Mouse (Mus musculus) embryonic stem cell, embryonic (primary cell): ENCODE measurements around the gene Ppfia3.

Experiments
- CTCF ChIA-PET, 4 experiments: fragments of 300-600 bp in 2 of 4; fragments of 350-600 bp in 2 of 4; sonication (Branson Sonifier 250); formaldehyde crosslinking; loops; one replicate each; lab custom pipeline; 2022; ENCODE audit warnings: inconsistent platforms in 2 of 4; lab: Charles Lee
- POLR2A ChIA-PET, 4 experiments: fragments of 300-600 bp in 2 of 4; fragments of 350-600 bp in 2 of 4; sonication (Branson Sonifier 250); formaldehyde crosslinking; loops; one replicate each; lab custom pipeline; 2022; ENCODE audit warnings: antibody characterized with exemption in 4 of 4, inconsistent platforms in 1 of 4; lab: Charles Lee

The Ppfia3 gene

DNA sequence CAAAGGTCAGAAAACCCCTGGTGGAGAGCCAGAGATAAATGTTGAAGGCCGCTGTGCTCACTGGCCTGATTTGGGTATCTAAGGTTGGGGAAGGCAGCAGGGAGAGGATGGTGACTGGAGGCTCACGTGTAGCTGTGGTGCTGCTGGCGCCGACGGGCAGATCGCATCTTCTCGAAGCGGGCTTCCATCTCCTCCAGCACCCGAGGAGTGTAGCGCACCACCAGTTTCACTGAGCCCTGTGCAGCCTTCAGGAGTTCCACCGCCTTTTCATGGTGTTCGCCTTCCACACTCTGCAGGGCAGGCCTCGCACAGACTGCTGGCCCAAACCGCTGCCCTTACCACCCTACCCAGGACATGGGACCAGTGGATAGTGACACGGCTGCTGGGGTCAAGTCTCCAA, 1.4 kb upstream of the Ppfia3 start:
- ChIA-PET CTCF (interaction anchor here in 2 of 4 experiments (0.6 to 6.9 kb wide), 11 partner anchors 15 to 300 kb away, joined by 3 to 79 read pairs (median 5); partner anchors contain the start of gene Snrnp70 (in 1 of the 2)), POLR2A (interaction anchor here (0.5 to 51.5 kb wide), 42 partner anchors 8 to 353 kb away, joined by 3 to 1478 read pairs (median 6); partner anchors contain the start of genes Snrnp70 (in 3 of the 4), Gys1 (in 2 of the 4), Slc6a21 (in 2 of the 4) and Aldh16a1 (in 1 of the 4))

DNA sequence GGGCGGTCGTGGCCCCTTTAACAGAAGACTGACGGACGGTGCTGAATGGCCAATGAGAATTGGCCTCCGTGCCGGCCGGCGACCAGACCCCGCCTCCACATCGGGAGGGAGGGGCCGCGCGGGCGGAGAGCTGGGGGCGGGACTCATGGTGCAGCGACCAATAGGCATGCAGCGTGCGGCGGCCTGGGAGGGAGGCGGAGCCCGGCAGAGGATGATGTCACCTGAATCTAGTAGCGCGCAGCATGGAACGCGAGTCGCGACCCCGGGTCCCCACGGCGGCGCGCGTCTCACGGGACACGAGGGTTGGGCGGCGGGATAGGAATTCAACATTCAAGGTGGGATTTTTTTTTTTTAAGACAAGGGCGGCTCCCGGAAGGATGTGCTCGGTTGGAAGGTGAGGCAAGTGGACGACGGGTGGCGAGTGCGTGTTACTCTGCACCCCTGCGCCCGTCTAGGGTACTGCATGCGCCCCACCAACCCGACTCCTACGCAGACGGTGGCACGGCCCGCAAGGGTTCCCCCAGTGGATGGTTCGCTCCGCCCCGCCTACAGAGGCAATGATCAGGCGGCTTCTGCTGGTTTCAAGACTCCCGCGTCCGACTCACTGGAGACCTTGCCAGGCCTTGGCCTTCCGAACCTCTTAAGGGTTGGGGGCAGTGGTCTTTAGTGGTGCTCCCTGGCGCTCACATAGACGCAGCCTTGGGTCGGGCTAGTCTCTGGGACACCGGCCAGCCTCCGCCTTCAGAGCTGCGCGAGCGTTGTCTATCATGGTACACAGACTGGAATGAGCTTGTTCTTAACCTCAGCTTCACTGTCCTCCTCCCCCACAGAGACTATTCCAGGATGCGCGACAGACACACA, 431 bp upstream of the Ppfia3 start:
- POLR2A ChIA-PET, result interaction anchor here (0.6 to 51.5 kb wide), 105 partner anchors 7 to 1153 kb away, joined by 3 to 1478 read pairs (median 4); partner anchors contain the start of genes Snrnp70 (in 4 of the 4), Ftl1 (in 3 of the 4), Aldh16a1 (in 2 of the 4) and Fam83e (in 2 of the 4)
- CTCF ChIA-PET, result interaction anchor here in 3 of 4 experiments (0.5 to 6.9 kb wide), 36 partner anchors 12 to 653 kb away, joined by 3 to 79 read pairs (median 4); partner anchors contain the start of genes Aldh16a1 (in 1 of the 3), Gys1 (in 1 of the 3), Kcna7 (in 1 of the 3) and Ntf5 (in 1 of the 3)

DNA sequence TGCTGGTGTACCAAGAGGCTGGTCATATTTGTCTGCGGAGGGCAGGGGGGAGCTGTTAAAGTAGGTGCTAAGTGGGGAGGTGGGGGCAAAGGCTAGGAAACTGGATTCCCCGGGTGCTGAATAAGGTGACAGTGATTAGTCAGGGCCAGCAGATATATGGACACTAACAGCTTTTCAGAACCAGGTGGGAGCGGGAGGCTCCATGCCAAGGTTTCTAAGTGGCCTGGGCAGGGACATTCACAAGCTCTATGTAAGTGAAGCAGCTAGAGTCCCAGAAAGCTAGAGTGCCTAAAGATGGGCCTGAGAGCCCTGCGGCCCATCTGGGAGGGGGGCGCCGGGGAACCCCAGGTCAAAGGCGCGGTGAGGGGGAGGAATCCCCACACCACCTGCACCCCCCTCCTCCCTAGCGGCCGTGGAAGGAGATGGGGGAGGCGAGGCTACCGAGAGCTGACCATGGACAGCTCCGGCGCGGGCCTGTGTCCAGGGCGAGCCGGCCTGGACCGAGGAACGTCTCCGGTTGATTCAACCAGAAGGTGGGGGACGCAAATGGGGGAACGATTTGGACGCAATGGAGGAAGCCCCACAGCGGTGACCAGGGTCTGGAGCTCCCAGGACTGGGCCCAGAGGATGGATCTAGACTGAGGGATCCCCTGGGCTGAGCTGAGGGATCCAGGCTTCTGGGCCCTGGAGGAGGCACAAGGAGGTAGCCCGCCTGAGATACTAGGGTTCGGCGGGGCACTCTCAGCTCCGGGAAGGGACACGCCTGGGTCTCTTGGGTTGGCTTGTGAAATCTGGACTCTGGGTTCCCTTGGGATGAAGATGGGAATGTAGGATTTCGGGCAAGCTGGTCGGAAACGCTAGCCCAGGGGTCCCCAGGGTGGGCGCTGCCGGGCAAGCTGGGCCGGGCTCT, 822 bp downstream of the Ppfia3 start:
- POLR2A ChIA-PET, result interaction anchor here (0.5 to 51.5 kb wide), 83 partner anchors 10 to 414 kb away, joined by 3 to 1478 read pairs (median 5); partner anchors contain the start of genes Ftl1 (in 3 of the 4), Snrnp70 (in 3 of the 4), Kcna7 (in 2 of the 4) and Plekha4 (in 2 of the 4)
- CTCF ChIA-PET, result interaction anchor here (0.5 to 6.9 kb wide), 22 partner anchors 11 to 435 kb away, joined by 3 to 79 read pairs (median 5); partner anchors contain the start of genes Gys1 (in 1 of the 4) and Kcna7 (in 1 of the 4)

DNA sequence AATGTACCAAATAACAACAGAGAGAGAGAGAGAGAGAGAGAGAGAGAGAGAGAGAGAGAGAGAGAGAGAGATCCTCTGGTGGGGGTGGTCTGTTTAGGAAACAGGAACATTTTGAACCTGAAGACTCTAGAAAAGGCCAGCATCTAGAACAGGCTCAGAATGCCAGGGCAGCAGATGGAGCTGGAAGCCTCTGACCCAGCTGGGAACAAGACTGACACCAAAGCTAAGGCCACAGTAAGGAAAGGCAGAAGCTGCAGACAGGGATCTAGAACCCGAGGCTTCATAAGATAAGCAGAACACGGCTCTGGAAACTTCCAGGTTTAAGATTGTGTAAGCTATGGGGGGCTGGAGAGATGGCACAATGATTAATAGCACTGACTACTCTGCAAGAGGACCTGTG, 2.8 kb downstream of the Ppfia3 start:
- ChIA-PET POLR2A (interaction anchor here in 2 of 4 experiments (0.7 to 51.5 kb wide), 6 partner anchors 9 to 66 kb away, joined by 3 to 1478 read pairs (median 41); partner anchors contain the start of genes Kcna7 (in 1 of the 2) and Snrnp70 (in 1 of the 2)), CTCF (interaction anchor here in 1 of 4 experiments (0.7 kb wide), 1 partner anchor 679 kb away, joined by 7 read pairs; no protein-coding TSS in a partner anchor)

DNA sequence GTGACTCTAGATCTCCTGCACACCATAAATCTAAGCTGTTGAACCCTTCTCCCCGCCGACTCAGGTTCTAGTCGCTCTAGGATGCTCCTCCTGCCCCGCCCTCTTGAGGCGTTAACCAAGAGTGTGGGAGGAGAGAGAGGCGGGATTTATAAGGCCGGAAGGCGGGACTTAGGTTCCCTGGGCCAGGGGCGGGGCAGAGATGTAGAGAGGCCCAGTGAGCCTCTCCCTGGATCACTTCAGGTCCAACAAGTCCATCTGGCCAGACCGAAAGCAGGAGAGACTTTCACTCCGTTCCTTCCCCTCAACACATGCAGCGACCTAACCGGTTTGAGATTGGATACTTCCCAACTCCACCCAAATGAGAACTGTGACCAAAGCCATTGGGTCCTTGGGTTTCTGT, 4.0 kb downstream of the Ppfia3 start:
- POLR2A ChIA-PET, result interaction anchor here in 3 of 4 experiments (0.6 to 51.5 kb wide), 23 partner anchors 10 to 335 kb away, joined by 3 to 1478 read pairs (median 6); partner anchors contain the start of genes Snrnp70 (in 2 of the 3), Aldh16a1 (in 1 of the 3), Ftl1 (in 1 of the 3) and Gys1 (in 1 of the 3)

DNA sequence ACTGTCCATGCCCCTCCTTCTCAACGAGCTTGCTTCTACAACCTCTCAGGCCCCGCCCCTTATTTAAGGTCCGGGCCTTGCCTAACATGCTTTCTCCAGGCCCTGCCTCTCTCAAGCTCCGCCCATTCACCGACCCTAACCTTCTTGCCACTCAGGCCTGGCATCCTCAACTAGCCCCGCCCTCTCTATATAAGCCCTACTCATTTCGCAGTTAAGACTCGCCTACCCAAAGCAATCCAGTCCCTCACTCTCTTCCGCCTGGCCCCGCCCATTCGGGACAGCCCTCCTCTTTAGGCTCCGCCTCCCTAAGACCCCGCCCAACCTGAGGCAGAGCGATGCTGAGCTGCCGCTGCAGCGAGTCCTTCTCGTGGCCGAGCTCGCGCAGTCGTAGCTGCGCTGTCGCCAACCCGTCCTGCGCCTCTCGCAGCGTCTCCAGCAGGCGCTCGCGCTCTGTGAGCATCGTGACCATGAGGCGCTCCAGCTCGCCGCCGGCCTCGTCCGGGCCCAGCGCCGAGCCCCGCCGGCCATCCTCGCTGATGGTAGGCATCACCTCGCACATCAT, 5.5 kb downstream of the Ppfia3 start:
- POLR2A ChIA-PET, result interaction anchor here (0.5 to 51.5 kb wide), 94 partner anchors 8 to 546 kb away, joined by 3 to 1478 read pairs (median 4); partner anchors contain the start of genes Ftl1 (in 3 of the 4), Gys1 (in 3 of the 4), Snrnp70 (in 3 of the 4) and Kcna7 (in 2 of the 4)
- CTCF ChIA-PET, result interaction anchor here (0.6 to 13.0 kb wide), 33 partner anchors 8 to 1205 kb away, joined by 3 to 200 read pairs (median 5); partner anchors contain the start of genes Kcna7 (in 2 of the 4), Aldh16a1 (in 1 of the 4), Gys1 (in 1 of the 4) and Ntf5 (in 1 of the 4)

More for the DNA sequence above, 4.0 kb downstream of the Ppfia3 start:
- CTCF ChIA-PET, result interaction anchor here in 3 of 4 experiments (0.5 to 13.0 kb wide), 7 partner anchors 12 to 381 kb away, joined by 3 to 200 read pairs (median 4); partner anchors contain the start of gene Kcna7 (in 1 of the 3)

DNA sequence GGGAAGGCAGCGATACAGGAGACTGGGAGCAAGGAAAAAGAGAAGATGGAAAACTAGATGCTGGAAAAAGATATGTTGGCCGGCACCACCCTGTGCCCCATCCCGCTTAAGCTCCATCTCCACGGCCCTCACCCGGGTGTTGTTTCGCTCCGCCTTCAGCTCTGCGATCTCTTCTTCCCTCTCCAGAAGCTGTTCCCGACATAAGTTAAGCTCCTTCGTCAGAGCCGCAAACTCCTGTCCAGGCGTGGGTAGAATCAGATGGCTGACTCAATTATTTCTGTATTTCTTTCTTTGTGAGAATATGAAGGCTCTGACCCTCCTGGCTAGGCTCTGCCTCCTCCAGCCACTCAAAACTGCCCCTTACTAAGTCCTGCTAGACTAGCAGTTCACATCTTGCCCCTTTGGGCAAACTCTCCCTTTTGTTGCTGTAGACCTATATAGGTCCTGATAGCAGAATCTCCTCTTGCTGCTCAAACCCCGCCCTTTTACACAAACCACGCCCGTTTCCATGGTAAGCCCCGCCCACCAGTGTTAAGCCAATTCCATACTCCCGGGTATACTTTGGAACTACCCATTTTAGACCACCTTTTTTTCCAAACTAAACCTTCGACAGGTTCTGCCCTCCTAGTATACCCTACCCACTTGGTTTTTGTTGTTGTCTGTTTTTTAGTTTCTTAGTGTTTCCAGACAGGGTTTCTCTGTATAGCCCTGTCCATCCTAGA, 6.3 kb downstream of the Ppfia3 start:
- ChIA-PET CTCF (interaction anchor here (0.6 to 13.0 kb wide), 27 partner anchors 8 to 1205 kb away, joined by 3 to 200 read pairs (median 5); partner anchors contain the start of genes Gys1 (in 1 of the 4), Kcna7 (in 1 of the 4), Ntf5 (in 1 of the 4) and Ruvbl2 (in 1 of the 4)), POLR2A (interaction anchor here (0.5 to 51.5 kb wide), 86 partner anchors 8 to 545 kb away, joined by 3 to 1478 read pairs (median 5); partner anchors contain the start of genes Gys1 (in 3 of the 4), Snrnp70 (in 3 of the 4), Ftl1 (in 2 of the 4) and Kcna7 (in 2 of the 4))

DNA sequence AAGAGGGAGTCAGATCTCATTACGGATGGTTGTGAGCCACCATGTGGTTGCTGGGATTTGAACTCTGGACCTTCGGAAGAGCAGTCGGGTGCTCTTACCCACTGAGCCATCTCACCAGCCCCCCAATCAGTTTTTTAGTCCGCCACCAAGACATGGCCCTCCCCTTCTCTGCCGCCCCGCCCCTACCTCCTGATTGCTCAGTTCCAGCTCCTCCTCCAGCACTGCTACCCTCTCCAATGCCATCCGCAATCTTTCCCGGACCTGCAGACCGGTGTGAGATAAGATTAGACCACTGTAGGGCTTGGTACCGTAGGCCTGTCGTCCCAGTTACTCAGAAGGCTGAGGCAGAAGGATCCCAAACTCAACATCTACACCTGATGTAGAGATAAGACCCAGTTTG, 7.7 kb downstream of the Ppfia3 start:
- CTCF ChIA-PET, result interaction anchor here in 3 of 4 experiments (0.6 to 13.0 kb wide), 11 partner anchors 17 to 324 kb away, joined by 3 to 200 read pairs (median 5); partner anchors contain the start of gene Kcna7 (in 1 of the 3)

DNA sequence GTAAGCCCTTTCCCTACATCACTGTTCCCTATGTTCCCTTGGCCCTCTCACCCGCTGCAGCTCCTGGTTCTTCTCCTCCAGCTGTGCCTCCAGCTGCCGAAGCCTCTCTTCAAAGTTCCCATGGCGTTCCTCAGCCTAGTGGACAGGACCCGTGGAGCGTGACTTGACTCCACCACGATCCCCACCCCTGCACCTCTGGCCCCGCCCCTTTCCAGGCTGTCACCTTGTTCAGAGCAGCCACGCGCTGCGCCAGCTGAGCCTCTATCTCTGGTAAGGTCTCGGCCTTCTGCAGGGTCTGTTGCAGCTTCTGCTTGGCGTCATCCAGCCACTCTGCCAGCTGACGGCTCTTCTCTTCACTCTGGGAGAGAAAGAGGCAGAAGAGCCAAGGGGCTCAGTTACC, 10.7 kb downstream of the Ppfia3 start:
- POLR2A ChIA-PET, result interaction anchor here in 3 of 4 experiments (0.9 to 51.5 kb wide), 18 partner anchors 9 to 231 kb away, joined by 3 to 1478 read pairs (median 8); partner anchors contain the start of genes Ppfia3 (in 3 of the 3), Kcna7 (in 2 of the 3), Snrnp70 (in 2 of the 3) and Rps11 (in 1 of the 3)
- CTCF ChIA-PET, result interaction anchor here (0.6 to 13.0 kb wide), 8 partner anchors 10 to 125 kb away, joined by 3 to 200 read pairs (median 6); partner anchors contain the start of gene Ppfia3 (in 1 of the 4)

More for the DNA sequence above, 7.7 kb downstream of the Ppfia3 start:
- POLR2A ChIA-PET, result interaction anchor here in 3 of 4 experiments (0.5 to 51.5 kb wide), 30 partner anchors 9 to 434 kb away, joined by 3 to 1478 read pairs (median 4); partner anchors contain the start of genes Aldh16a1 (in 2 of the 3), Ftl1 (in 2 of the 3), Snrnp70 (in 2 of the 3) and Gys1 (in 1 of the 3)

DNA sequence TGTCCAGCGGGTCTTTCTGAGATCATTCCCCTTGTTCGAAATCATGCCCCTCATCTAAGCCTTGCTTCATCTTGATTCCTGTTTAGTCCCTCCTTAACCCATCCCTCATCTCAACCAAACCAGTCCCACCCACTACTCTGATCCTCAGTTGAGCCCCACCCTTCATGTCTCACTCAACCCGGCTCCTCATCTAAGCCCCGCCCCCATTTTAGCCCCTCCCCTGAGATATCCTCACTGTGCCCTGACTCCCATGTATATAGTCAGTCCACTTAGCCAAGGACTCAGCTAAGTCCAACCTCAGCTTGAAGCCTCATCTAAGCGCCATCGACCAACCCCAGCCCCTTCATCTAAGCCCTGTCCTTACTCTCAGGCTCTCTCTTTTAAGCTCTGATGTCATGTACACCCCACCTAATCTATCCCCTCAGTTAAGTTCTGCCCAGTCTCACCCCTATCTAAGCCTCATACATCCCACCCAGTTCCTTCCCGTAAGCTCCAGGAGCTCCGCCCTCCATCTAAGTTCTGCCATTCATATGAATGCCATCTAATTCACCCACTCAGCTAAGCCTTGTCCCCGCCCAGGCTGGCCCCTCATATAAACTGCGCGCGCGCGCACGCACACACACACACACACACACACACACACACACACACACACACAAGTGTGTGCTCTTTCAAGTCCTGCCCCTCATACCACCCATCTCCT, 11.3 kb downstream of the Ppfia3 start:
- CTCF ChIA-PET, result interaction anchor here in 3 of 4 experiments (0.5 to 13.0 kb wide), 8 partner anchors 11 to 186 kb away, joined by 3 to 200 read pairs (median 5); partner anchors contain the start of gene Ppfia3 (in 1 of the 3)
- POLR2A ChIA-PET, result interaction anchor here in 3 of 4 experiments (0.6 to 51.5 kb wide), 20 partner anchors 9 to 283 kb away, joined by 3 to 1478 read pairs (median 6); partner anchors contain the start of genes Ppfia3 (in 3 of the 3), Kcna7 (in 2 of the 3), Snrnp70 (in 2 of the 3) and Ntf5 (in 1 of the 3)

DNA sequence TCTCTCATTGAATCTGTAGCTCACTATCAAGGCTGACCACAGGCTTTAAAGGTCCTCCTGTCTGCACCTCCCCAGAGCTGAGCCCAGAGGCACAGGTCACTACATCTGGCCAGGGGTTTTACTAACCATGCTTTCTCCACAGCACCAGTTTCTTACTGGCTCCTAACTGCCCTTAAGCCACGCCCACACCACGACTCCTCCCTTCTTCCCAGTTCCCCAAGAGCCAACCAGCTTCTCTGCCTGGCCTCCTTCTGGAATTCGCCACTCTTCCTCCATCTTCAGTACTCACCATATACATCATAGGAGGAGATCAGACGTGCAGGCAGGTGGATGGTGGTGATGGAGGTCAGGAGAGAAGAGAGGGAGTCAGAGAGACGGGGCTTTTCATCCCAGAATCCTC, 13.8 kb downstream of the Ppfia3 start:
- ChIA-PET CTCF (interaction anchor here in 3 of 4 experiments (0.6 to 13.0 kb wide), 14 partner anchors 8 to 217 kb away, joined by 3 to 200 read pairs (median 4); partner anchors contain the start of genes Flt3l (in 1 of the 3), Gm45713 (in 1 of the 3), Kcna7 (in 1 of the 3) and Ppfia3 (in 1 of the 3)), POLR2A (interaction anchor here in 3 of 4 experiments (0.8 to 51.5 kb wide), 17 partner anchors 9 to 113 kb away, joined by 3 to 1478 read pairs (median 4); partner anchors contain the start of genes Ppfia3 (in 2 of the 3), Snrnp70 (in 2 of the 3), Gys1 (in 1 of the 3) and Kcna7 (in 1 of the 3))

DNA sequence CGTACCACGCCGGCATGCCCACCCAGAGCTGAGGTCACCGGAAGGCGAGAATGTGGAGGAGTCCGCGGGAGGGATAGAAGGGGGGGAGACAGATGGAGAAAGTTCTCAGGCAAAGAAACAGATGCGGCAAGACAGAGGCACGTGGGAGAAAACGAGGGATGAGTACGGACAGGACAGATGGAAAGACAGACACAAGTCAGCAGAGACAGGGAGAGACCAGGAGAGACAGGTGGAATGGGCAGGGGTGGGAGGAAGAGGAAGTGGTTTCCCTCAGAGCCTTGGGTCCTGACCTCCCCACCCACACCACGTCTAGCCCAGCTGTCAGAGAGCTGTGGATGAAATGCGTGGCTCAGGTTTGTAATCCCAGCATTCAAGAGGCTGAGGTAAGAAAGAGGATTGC, 19.9 kb downstream of the Ppfia3 start:
- POLR2A ChIA-PET, result interaction anchor here in 2 of 4 experiments (0.6 to 51.5 kb wide), 8 partner anchors 9 to 476 kb away, joined by 3 to 1478 read pairs (median 3); partner anchors contain the start of genes Kcna7 (in 1 of the 2), Ppfia3 (in 1 of the 2) and Snrnp70 (in 1 of the 2)
- CTCF ChIA-PET, result interaction anchor here in 1 of 4 experiments (1.0 to 1.1 kb wide), 2 partner anchors 42 to 47 kb away, joined by 3 read pairs; no protein-coding TSS in a partner anchor

DNA sequence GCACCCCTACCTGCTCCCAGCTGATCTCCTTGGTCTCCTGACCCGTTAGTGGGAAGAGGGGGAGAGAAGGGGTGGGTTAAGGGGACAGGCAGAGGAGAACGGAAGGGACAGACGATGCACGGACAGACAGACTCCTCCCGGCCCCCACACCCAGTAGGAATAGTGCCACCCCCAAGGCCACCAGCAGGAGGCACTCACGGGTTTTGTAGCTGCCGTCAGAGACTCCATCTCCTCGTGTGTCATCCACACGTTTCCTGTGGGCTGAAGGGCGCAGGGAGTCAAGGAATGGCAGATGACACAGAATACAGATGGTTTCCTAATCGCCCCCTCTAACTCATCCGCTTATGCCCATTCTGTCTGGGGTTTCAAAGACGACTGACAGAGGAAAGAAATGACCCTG, 23.3 kb downstream of the Ppfia3 start:
- POLR2A ChIA-PET, result interaction anchor here (0.5 to 7.7 kb wide), 34 partner anchors 9 to 701 kb away, joined by 3 to 118 read pairs (median 8); partner anchors contain the start of genes Ppfia3 (in 3 of the 4), Snrnp70 (in 3 of the 4), Trpm4 (in 2 of the 4) and Ftl1 (in 1 of the 4)
- CTCF ChIA-PET, result interaction anchor here (0.6 to 6.9 kb wide), 28 partner anchors 8 to 339 kb away, joined by 3 to 200 read pairs (median 4); partner anchors contain the start of genes Kcna7 (in 3 of the 4), Gys1 (in 1 of the 4), Lin7b (in 1 of the 4) and Nucb1 (in 1 of the 4)
